Mouse (Mus musculus) neural tube, embryonic 13.5 days (tissue): ENCODE measurements around the gene Inhbb. TPM values are rescaled to one million over a fixed set of nuclear protein-coding genes. Genes with fewer than 3 reads are reported as not detected.

Experiments used
- polyA plus RNA-seq: library from polyadenylated mRNA; unstranded; fragments of >200 nt; fragmentation: Nextera tagmentation; extraction: Ambion mirVana; gene quantifications from 2 replicates; pipeline ENCODE4 v1.2.1, GENCODE M21; 2015

The Inhbb gene
- polyA plus RNA-seq, 1 experiment from 2014 or later: 2.4 TPM

Other genes starting within 250 kb of the Inhbb start
- gene Ralb, start 82.5 kb upstream of the Inhbb start, polyA plus RNA-seq: 78.2 and 81.4 TPM in 2 replicates
- gene Tmem185b, start 103.9 kb upstream of the Inhbb start, polyA plus RNA-seq: 16.7 and 17.4 TPM in 2 replicates
- gene Epb41l5, start 226.8 kb upstream of the Inhbb start, polyA plus RNA-seq: 16.5 and 17.8 TPM in 2 replicates